Mouse (Mus musculus): ENCODE measurements at regions not wholly inside any gene's neighbourhood (a gene's known extent, or its start where the extent isn't known, plus 50 kb on each side); places are given as distances from the start of the nearest gene placed in this dataset.

DNA sequence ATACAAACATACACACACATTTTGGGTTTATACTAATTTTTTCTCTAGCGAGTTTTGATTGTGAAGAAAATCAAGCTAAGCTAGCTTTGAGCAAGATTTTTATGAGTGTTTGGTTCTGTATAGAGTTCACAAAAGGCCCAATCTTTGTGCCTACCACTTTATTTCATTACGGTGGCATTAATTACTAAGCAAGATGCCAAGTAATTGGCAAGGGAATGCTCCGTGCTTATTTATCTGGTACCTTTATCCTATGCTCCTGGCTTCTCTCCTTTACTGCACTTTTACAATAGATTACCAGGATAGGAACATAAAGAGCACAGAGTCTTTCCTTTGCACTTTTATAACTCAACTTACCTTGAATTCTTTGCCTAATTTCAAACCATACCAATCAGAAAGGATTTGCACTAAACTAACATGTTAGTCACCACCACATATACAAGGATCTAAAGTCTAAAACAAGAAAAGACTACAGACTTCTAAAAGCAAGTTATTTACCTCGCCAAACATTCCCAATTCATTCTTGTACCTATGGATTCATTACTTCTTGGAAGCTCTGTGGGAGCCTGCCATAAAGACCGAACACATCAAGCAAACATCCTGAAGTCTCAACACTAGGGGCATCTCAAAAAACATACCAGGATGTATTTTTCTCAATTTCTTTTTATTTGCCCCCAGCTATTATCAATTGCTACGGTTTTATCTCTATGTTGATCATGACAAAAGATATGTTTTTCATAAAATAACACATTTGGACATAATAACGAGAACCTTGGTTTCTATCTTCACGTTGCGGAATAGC lies 537.5 kb downstream of the Prkd1 start:
- H3K4me3 ChIP-seq (replicated peaks), result no peak overlapping the region
- no peaks in the 10 kb centered on the region for H3K36me3 ChIP-seq (replicated peaks; ENCODE audit: low read length)
- H3K27me3 ChIP-seq (replicated peaks), result no peaks in the 10 kb centered on the region
- H3K9me3 ChIP-seq, result peaks cover 3% of the 10 kb centered on the region; the same call in 1 of the 2 replicates
- TF ChIP-seq GATA1 (IDR thresholded peaks at IDR 0.05; ENCODE audit: borderline replicate concordance, low read length), result no peak
- TF ChIP-seq FLI1 (IDR thresholded peaks at IDR 0.05; ENCODE audit: low read length), result no peak
- no peaks in the 10 kb centered on the region for H3K4me1 ChIP-seq

DNA sequence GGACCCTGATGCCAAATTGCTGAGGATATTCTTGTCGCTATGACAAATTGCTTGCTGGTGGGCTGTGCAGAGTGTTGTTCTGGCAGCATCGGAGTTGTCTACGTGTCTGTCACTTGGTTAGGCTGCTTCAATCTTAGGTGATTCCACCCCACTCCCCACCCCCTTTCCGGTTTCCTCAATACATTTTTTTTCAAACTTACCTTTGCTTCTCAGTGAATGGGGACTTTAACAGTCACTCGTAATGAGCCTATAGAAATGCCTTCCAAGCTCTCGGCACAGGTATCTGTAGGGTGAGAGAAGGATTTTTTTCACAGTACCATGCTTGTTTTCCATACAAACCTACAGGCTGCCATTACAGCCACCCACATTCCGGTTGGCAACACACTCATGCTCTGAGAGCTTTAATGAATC lies 536.8 kb downstream of the Prkd1 start:
- Histone ChIP-seq H3K36me3 (replicated peaks; ENCODE audit: low read length) (no peaks in the 10 kb centered on the region), H3K4me3 (replicated peaks) (no peak overlapping the region), H3K4me1 (no peaks in the 10 kb centered on the region), H3K27me3 (replicated peaks) (no peaks in the 10 kb centered on the region), H3K9me3 (peaks cover 3% of the 10 kb centered on the region; the same call in 1 of the 2 replicates)
- TF ChIP-seq GATA1 (IDR thresholded peaks at IDR 0.05; ENCODE audit: borderline replicate concordance, low read length) (no peak), FLI1 (IDR thresholded peaks at IDR 0.05; ENCODE audit: low read length) (no peak)

DNA sequence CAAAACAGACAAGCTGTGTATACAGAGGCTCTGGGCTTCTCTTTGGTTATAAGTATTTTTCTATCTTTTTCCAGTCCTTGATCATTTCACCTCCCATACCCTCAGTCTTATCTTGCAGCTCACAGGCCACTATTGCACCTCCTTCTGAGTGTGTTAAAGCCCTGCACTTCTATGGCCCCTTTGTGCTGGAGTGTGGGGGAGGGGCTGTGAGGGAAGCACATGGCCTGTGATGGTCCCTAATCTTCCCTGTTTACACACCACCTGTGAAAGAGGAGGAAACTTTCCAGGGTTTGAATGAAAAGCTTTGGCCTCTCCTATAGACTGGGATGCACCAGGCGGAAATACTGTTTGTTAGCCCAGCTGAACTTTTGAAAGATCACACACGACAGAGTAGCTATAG lies 533.0 kb downstream of the Prkd1 start:
- no peak overlapping the region for H3K4me3 ChIP-seq (replicated peaks)
- no peaks in the 10 kb centered on the region for H3K36me3 ChIP-seq (replicated peaks; ENCODE audit: low read length)
- H3K4me1 ChIP-seq, result no peaks in the 10 kb centered on the region
- peaks cover 3% of the 10 kb centered on the region; the same call in 1 of the 2 replicates for H3K9me3 ChIP-seq
- TF ChIP-seq FLI1 (IDR thresholded peaks at IDR 0.05; ENCODE audit: low read length) (no peak), GATA1 (IDR thresholded peaks at IDR 0.05; ENCODE audit: borderline replicate concordance, low read length) (no peak)
- no peaks in the 10 kb centered on the region for H3K27me3 ChIP-seq (replicated peaks)

DNA sequence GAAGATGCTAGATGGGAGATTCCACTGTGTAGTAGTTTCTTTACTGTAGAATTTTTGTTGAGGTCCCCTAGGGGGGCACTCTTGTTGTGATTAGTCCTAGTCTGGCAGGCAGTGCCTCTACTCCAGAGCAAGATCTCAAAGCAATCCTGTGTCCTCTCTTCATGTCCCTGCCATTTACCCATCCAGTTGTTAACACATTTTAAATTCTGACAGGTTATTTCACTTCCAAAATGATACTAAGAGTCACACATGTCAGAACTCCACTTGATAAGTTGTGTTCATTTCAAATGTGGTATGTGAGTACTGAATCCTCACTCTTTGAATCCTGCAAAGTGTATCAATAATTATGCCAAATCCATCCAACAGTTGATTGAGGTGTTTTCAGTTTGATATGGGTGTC lies 530.6 kb downstream of the Prkd1 start:
- H3K4me1 ChIP-seq, result no peaks in the 10 kb centered on the region
- no peaks in the 10 kb centered on the region for H3K9me3 ChIP-seq
- no peaks in the 10 kb centered on the region for H3K36me3 ChIP-seq (replicated peaks; ENCODE audit: low read length)
- H3K4me3 ChIP-seq (replicated peaks), result no peak overlapping the region
- no peak for TF ChIP-seq FLI1 (IDR thresholded peaks at IDR 0.05; ENCODE audit: low read length)
- TF ChIP-seq GATA1 (IDR thresholded peaks at IDR 0.05; ENCODE audit: borderline replicate concordance, low read length), result no peak
- H3K27me3 ChIP-seq (replicated peaks), result no peaks in the 10 kb centered on the region

DNA sequence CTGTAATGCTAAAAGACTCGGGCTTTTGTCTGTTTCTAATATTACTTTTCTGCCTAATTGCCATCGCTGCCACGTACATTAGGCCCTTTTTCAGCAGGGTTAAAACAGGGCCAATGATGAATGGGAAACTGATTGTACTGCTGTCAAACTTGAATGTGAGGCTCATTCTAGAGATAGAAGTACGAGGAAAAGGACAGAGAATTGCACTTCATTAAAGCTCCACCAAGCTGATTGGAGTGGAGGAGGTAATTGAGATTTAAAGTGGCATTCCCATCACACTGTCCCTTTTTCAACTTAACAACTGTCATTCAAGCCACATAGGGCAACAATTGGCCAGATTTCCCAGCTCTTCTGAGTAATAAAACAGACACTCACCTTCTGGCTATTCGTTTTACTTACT lies 526.8 kb downstream of the Prkd1 start:
- H3K4me1 ChIP-seq, result no peaks in the 10 kb centered on the region
- H3K9me3 ChIP-seq, result no peaks in the 10 kb centered on the region
- H3K4me3 ChIP-seq (replicated peaks), result no peak overlapping the region
- no peaks in the 10 kb centered on the region for H3K27me3 ChIP-seq (replicated peaks)
- TF ChIP-seq FLI1 (IDR thresholded peaks at IDR 0.05; ENCODE audit: low read length) (no peak), GATA1 (IDR thresholded peaks at IDR 0.05; ENCODE audit: borderline replicate concordance, low read length) (no peak)
- no peaks in the 10 kb centered on the region for H3K36me3 ChIP-seq (replicated peaks; ENCODE audit: low read length)

DNA sequence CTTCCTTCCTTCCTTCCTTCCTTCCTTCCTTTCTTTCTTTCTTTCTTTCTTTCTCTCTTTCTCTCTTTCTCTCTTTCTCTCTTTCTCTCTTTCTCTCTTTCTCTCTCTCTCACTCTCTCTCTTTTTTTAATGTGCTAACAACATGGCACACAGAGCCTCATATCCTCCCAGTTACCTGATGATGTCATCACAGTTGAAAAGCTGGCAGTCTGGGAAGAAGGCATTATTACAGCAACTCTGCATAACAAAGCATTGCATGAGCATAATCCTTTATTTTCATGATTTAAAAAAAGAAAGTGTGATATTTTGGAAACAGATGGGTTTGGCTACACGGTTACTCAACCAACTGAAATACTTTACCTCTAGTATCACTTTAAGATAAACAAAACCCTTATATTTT lies 525.9 kb downstream of the Prkd1 start:
- H3K27me3 ChIP-seq (replicated peaks), result no peaks in the 10 kb centered on the region
- H3K36me3 ChIP-seq (replicated peaks; ENCODE audit: low read length), result no peaks in the 10 kb centered on the region
- 0 out of 2 replicates have a peak, but pooled peaks cover under 1% of the 10 kb centered on the region for H3K9me3 ChIP-seq
- no peak overlapping the region for H3K4me3 ChIP-seq (replicated peaks)
- TF ChIP-seq FLI1 (IDR thresholded peaks at IDR 0.05; ENCODE audit: low read length) (no peak), GATA1 (IDR thresholded peaks at IDR 0.05; ENCODE audit: borderline replicate concordance, low read length) (no peak)
- no peaks in the 10 kb centered on the region for H3K4me1 ChIP-seq

DNA sequence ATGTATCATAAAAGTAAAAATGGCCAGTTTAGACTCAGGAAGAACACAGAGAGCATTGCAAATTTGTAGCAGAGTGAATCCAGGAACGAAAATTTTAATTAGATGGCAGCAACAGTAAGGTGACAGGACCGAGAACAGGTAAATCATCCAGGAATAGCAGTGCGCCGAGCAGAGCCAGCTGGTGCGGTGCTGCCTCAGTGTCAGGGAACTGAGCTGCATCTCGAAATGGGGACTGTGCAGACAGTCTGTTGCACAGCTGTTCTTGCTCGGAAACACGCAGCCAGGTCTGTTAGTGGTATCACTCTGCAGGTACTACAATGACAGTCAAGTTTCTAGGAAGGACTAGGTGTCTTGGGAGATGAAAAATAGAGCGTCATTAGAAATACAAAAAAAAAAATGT lies 490.8 kb downstream of the Prkd1 start:
- H3K4me3 ChIP-seq (replicated peaks), result peak overlapping the region; percentile 42
- H3K27me3 ChIP-seq (replicated peaks), result no peaks in the 10 kb centered on the region
- 0 out of 2 replicates have a peak, but pooled peaks cover 2% of the 10 kb centered on the region for H3K9me3 ChIP-seq
- H3K4me1 ChIP-seq, result no peaks in the 10 kb centered on the region
- H3K36me3 ChIP-seq (replicated peaks; ENCODE audit: low read length), result no peaks in the 10 kb centered on the region
- TF ChIP-seq GATA1 (IDR thresholded peaks at IDR 0.05; ENCODE audit: borderline replicate concordance, low read length), result no peak
- TF ChIP-seq FLI1 (IDR thresholded peaks at IDR 0.05; ENCODE audit: low read length), result no peak

DNA sequence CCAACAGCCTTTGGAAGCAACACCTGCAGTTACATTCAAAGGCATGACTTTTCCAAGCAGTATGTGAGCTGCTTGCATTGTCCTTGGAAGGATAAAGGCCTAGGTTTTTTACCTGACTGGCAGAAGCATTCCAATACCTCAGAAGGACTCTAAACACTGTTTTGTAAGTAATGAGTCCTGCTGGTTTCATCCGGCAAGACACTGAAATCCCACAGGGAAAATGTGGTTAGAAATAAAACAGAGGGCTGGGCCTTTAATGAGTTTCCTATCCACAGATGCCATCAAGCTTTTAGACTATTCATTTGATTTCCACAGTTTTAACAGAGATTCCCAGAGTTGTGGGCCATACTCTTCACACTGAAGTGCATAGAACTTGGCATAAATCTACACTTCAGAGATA lies 461.6 kb downstream of the Prkd1 start:
- no peaks in the 10 kb centered on the region for H3K4me1 ChIP-seq
- no peaks in the 10 kb centered on the region for H3K36me3 ChIP-seq (replicated peaks; ENCODE audit: low read length)
- TF ChIP-seq GATA1 (IDR thresholded peaks at IDR 0.05; ENCODE audit: borderline replicate concordance, low read length) (no peak), FLI1 (IDR thresholded peaks at IDR 0.05; ENCODE audit: low read length) (no peak)
- H3K27me3 ChIP-seq (replicated peaks), result no peaks in the 10 kb centered on the region
- no peak overlapping the region for H3K4me3 ChIP-seq (replicated peaks)
- H3K9me3 ChIP-seq, result no peaks in the 10 kb centered on the region

DNA sequence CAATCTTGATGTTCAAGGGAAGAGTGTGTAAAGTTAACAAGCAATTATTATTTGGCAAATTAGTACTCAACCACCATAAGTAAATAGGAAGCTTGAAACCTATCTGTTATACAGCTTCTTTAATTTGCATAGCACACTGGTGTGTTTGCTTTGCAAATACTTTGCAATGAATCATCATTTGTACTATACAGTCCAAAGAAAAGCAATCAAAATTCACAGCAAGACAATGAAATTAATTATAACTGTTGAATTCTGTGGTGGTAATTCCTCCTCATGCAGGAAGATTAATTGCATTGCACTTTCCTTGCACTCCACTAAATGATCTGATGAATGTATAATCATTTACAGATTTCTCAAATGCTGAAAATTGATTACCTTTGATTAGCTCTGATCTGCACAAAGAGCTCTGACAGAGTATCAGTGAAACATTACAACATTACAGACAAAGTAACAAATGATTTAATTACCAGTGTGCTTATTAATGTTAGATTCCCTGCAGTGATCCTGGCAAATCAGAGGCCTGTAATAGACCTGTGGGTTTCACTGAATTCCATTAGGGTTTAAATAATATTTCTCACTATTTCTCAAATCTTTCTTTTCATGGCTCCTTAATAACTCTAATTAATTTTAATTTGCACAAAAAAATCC lies 457.9 kb downstream of the Prkd1 start:
- Histone ChIP-seq H3K36me3 (replicated peaks; ENCODE audit: low read length) (no peaks in the 10 kb centered on the region), H3K4me3 (replicated peaks) (no peak overlapping the region), H3K4me1 (no peaks in the 10 kb centered on the region), H3K9me3 (no peaks in the 10 kb centered on the region), H3K27me3 (replicated peaks) (no peaks in the 10 kb centered on the region)
- TF ChIP-seq GATA1 (IDR thresholded peaks at IDR 0.05; ENCODE audit: borderline replicate concordance, low read length) (no peak), FLI1 (IDR thresholded peaks at IDR 0.05; ENCODE audit: low read length) (no peak)
